Mouse (Mus musculus) layer of hippocampus, adult 8-10 months (tissue): Measurements from ENCODE around the gene Syngr2. TPM values are rescaled to one million over a fixed set of nuclear protein-coding genes. Genes with fewer than 3 reads are reported as not detected.

Source experiments
- DNase-seq, 2 experiments: peaks; one replicate each; pipeline ENCODE4 v3.0.0; 2022; ENCODE audit warnings: low spot score in 2 of 2
- total RNA-seq, 4 experiments: library from RNA; stranded (reverse); gene quantifications; 2 replicates each; pipeline ENCODE4 v1.2.4; 2022

Syngr2 gene
- total RNA-seq, 4 experiments from 2014 or later: 11.4 to 33.5 (median 24.5) TPM

DNA sequence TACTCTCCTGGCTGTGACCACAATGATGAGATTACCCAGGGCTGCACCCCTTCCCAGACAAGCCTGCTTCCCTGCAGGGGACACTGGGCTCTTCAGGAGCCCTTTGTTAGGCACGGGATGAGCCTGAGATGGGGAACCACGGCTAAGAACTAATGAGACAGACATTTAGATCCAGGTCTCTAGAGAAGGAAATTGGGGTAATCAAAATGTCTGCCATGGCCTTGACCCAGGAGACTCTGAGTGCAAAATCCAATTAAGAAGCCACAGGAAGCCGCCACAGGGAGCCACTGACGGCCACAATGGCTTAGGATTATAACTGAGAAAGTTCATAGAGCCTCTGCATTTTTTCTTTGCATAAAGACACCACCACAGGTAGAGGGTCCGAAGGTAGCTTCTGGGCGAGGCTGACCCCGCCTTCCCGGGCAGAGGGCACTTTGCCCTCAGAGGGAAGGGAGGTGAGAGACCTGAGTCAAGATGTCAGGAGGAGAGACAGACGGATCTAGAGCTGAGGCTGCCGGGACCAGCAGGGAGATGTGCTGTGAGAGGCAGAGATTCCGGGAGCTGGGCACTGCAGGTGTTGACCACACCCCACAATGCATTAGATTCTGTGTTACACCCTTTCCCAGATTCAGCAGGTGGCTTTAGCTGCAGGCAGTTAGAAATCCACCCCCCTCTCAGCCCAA is 53.8 kb downstream of the Syngr2 start:
- DNase-seq: no peak

Other genes with a start within 250 kb of the Syngr2 start
- gene Tnrc6c, start 155.4 kb upstream of the Syngr2 start, total RNA-seq: 10 to 100 TPM; 69.4 to 83.2 (median 76.7) TPM
- gene Tmc8, start 27.6 kb upstream of the Syngr2 start, total RNA-seq: 1 to 10 TPM in 2 of 4 experiments, under 1 TPM in 2; 0.52 to 1.5 (median 0.85) TPM
- 10 to 100 TPM; 11.6 to 27.6 (median 16.2) TPM for gene Tmc6, start 27.5 kb upstream of the Syngr2 start, total RNA-seq
- gene 6030468B19Rik, start 12.0 kb upstream of the Syngr2 start, total RNA-seq: 1 to 10 TPM in 1 of 4 experiments, under 1 TPM in 2, not detected in 1; 0.61 to 1.2 (median 0.75) TPM
- 1 to 10 TPM in 3 of 4 experiments, not detected in 1; 1.7 to 2.2 (median 1.9) TPM for gene Gm20708, start within 50 bp of the Syngr2 start, total RNA-seq
- 1 to 10 TPM; 4.0 to 5.4 (median 4.2) TPM for gene Afmid, start 16.3 kb downstream of the Syngr2 start, total RNA-seq
- 1 to 10 TPM in 1 of 4 experiments, under 1 TPM in 3; 0.54 to 1.3 (median 0.88) TPM for gene Tk1, start 16.4 kb downstream of the Syngr2 start, total RNA-seq
- 1 to 10 TPM in 2 of 4 experiments, under 1 TPM in 2; 0.12 to 1.6 (median 0.86) TPM for gene Birc5, start 39.6 kb downstream of the Syngr2 start, total RNA-seq
- gene Tmem235, start 51.1 kb downstream of the Syngr2 start, total RNA-seq: under 1 TPM in 1 of 4 experiments, not detected in 3; 0.24 TPM
- 1 to 10 TPM; 3.1 to 5.9 (median 5.6) TPM for gene Tha1, start 63.8 kb downstream of the Syngr2 start, total RNA-seq
- 1 to 10 TPM in 3 of 4 experiments, under 1 TPM in 1; 0.81 to 7.9 (median 3.3) TPM for gene Socs3, start 160.4 kb downstream of the Syngr2 start, total RNA-seq
- gene Pgs1, start 176.6 kb downstream of the Syngr2 start, total RNA-seq: 10 to 100 TPM; 71.3 to 80.4 (median 78.8) TPM